Mouse (Mus musculus): ENCODE results near the gene Kcna6.

DNA sequence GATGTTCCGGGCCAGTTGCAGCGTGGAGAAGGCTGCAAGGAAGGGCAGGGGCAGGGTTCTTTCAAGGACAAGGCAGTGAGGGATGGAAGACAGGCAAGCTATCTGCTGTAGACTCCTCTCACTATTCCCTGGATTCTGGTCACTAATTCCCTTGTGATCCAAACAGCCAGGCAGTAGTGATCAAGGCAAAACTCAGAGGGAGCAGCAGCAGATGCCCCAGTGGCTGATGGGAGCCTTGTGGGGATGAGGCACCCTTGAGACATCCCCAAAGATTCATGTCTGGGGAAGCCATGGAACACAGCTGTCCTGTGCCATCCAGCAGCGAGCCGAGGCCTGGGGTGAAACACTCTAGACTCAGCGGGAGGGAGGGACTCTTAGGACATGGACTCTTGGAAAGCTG, 40.5 kb downstream of the Kcna6 start:
- TF ChIP-seq CTCF (IDR thresholded peaks at IDR 0.05; ENCODE audit: extremely low read depth, insufficient read length, insufficient replicate concordance, low read depth, low read length) (no peak), POLR2A (IDR thresholded peaks at IDR 0.05; ENCODE audit: low read depth, low read length) (no peak)

Data from small intestine, adult 2 months (tissue).